Comparison of ENCODE assay signal across 29 mouse cellular contexts in the genomic region with DNA sequence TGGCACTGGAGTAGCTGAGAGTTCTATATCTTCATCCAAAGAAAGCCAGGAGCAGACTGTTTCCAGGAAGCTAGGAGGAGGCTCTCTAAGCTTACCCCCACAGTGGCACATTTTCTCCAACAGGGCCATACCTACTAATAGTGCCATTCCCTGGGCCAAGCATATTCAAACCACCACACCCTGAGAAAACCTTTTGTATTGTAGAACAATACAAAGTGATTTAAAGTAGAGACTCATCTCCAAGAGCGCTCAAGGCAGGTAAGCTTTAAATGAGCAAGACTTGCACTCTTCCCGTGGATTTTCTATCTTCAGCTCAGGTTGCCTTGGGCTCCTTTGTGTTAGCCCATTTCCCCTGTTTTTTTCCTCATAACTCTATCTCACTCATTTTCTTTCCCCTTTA.
A peak's percentile ranks its signal among the peaks of the same experiment; 100 is the strongest.
DNase-seq lines count a peak whose midpoint lies in the region; ATAC-seq lines count a peak whose summit lies in the region.
"Had no signal": no experiment of that assay in that cellular context is flagged by ENCODE, and none has a peak within 500 bp of the region (broad histone marks: within the 10 kb centered on the region; RNA-seq: fewer than 3 reads in every experiment).

No protein-coding gene starts in this region.

- 66% methylated on average over 2 of the region's 2 CpGs for whole genome bisulfite sequencing in forebrain, embryonic 15.5 days
- 82% methylated on average over 2 of the region's 2 CpGs for WGBS in forebrain, embryonic 11.5 days
- 87% methylated on average over 2 of the region's 2 CpGs for WGBS in hindbrain, embryonic 14.5 days
- WGBS in hindbrain, embryonic 10.5 days = 88% methylated on average over 2 of the region's 2 CpGs
- WGBS in neural tube, embryonic 12.5 days = 92% methylated on average over 2 of the region's 2 CpGs
- WGBS in liver, embryonic 12.5 days (ENCODE audit: insufficient replicate concordance) = 79% methylated on average over 2 of the region's 2 CpGs

- peak overlapping the region; percentile 20; the same call in 1 of the 2 replicates for H3K4me3 ChIP-seq in forebrain, embryonic 15.5 days
- no peak overlapping the region for H3K4me3 ChIP-seq in forebrain, embryonic 11.5 days (ENCODE audit: low read depth, low read length)
- H3K4me3 ChIP-seq in hindbrain, embryonic 14.5 days (replicated peaks; ENCODE audit: low read length) = no peak overlapping the region
- H3K4me3 ChIP-seq in hindbrain, embryonic 10.5 days = no peak overlapping the region
- no peak overlapping the region for H3K4me3 ChIP-seq in neural tube, embryonic 12.5 days
- no peak overlapping the region for H3K4me3 ChIP-seq in liver, embryonic 12.5 days
- H3K4me3 ChIP-seq: heart, embryonic 15.5 days; intestine, embryonic 15.5 days; megakaryocyte, embryonic 14.5 days had no signal

- H3K4me1 ChIP-seq in forebrain, embryonic 15.5 days = peaks cover 18% of the 10 kb centered on the region
- 0 out of 2 replicates have a peak, but pooled peaks cover 5% of the 10 kb centered on the region for H3K4me1 ChIP-seq in forebrain, embryonic 11.5 days (replicated peaks; ENCODE audit: control insufficient read depth, insufficient read depth, low read length)
- H3K4me1 ChIP-seq in hindbrain, embryonic 14.5 days (replicated peaks; ENCODE audit: control insufficient read depth, insufficient read depth, low read length) = peaks cover 5% of the 10 kb centered on the region; the same call in 1 of the 2 replicates
- peaks cover 9% of the 10 kb centered on the region for H3K4me1 ChIP-seq in hindbrain, embryonic 10.5 days (replicated peaks)
- H3K4me1 ChIP-seq in neural tube, embryonic 12.5 days = peaks cover 8% of the 10 kb centered on the region
- peaks cover 7% of the 10 kb centered on the region; the same call in 1 of the 2 replicates for H3K4me1 ChIP-seq in liver, embryonic 12.5 days
- H3K4me1 ChIP-seq: intestine, embryonic 15.5 days had no signal

- no peaks in the 10 kb centered on the region for H3K36me3 ChIP-seq in forebrain, embryonic 15.5 days
- H3K36me3 ChIP-seq in forebrain, embryonic 11.5 days (ENCODE audit: control insufficient read depth, insufficient read depth, low read length) = no peaks in the 10 kb centered on the region
- H3K36me3 ChIP-seq in hindbrain, embryonic 14.5 days (replicated peaks; ENCODE audit: control insufficient read depth, insufficient read depth) = no peaks in the 10 kb centered on the region
- no peaks in the 10 kb centered on the region for H3K36me3 ChIP-seq in hindbrain, embryonic 10.5 days
- H3K36me3 ChIP-seq in neural tube, embryonic 12.5 days = no peaks in the 10 kb centered on the region
- no peaks in the 10 kb centered on the region for H3K36me3 ChIP-seq in liver, embryonic 12.5 days
- H3K36me3 ChIP-seq: heart, embryonic 10.5 days; heart, embryonic 15.5 days; intestine, embryonic 15.5 days had no signal

- H3K27ac ChIP-seq in forebrain, embryonic 15.5 days (replicated peaks) = no peak overlapping the region
- no peak overlapping the region for H3K27ac ChIP-seq in forebrain, embryonic 11.5 days (ENCODE audit: low read depth, low read length)
- H3K27ac ChIP-seq in hindbrain, embryonic 14.5 days = no peak overlapping the region
- H3K27ac ChIP-seq in hindbrain, embryonic 10.5 days = no peak overlapping the region
- H3K27ac ChIP-seq in neural tube, embryonic 12.5 days = no peak overlapping the region
- H3K27ac ChIP-seq in liver, embryonic 12.5 days = no peak overlapping the region
- H3K27ac ChIP-seq: heart, embryonic 10.5 days; heart, embryonic 15.5 days; hindbrain, postnatal 0 days; intestine, embryonic 15.5 days; kidney, postnatal 0 days; stomach, postnatal 0 days had no signal

- DNase-seq in forebrain, embryonic 11.5 days (ENCODE audit: low spot score) = no peak
- no peak for DNase-seq in hindbrain, embryonic 14.5 days (ENCODE audit: low spot score)
- no peak for DNase-seq in hindbrain, embryonic 10.5 days (ENCODE audit: low spot score)
- DNase-seq in neural tube, embryonic 10.5 days (ENCODE audit: extremely low spot score, low spot score) = no peak
- no peak for DNase-seq in adipocyte (ENCODE audit: low spot score)
- DNase-seq: adrenal gland, adult 8-10 months; cerebellum, adult 8-10 months; cerebellum, postnatal 25 days; gastrocnemius, postnatal 10 days; kidney, adult 2 months; layer of hippocampus, postnatal 36 days; left cerebral cortex, postnatal 4 days; liver, postnatal 0 days; lung, postnatal 36 days; midbrain, embryonic 14.5 days; right cerebral cortex, postnatal 4 days; thymus, adult 18-20 months; thymus, postnatal 25 days had no signal

- no peak overlapping the region for H3K9ac ChIP-seq in forebrain, embryonic 15.5 days (replicated peaks)
- H3K9ac ChIP-seq in forebrain, embryonic 11.5 days (ENCODE audit: low read length) = no peak overlapping the region
- H3K9ac ChIP-seq in hindbrain, embryonic 14.5 days = no peak overlapping the region
- no peak overlapping the region for H3K9ac ChIP-seq in neural tube, embryonic 12.5 days
- H3K9ac ChIP-seq in liver, embryonic 12.5 days = no peak overlapping the region
- H3K9ac ChIP-seq: heart, embryonic 15.5 days; intestine, embryonic 15.5 days; liver, postnatal 0 days had no signal

- no peak for ATAC-seq in forebrain, embryonic 15.5 days (replicated peaks)
- no peak for ATAC-seq in forebrain, embryonic 11.5 days (replicated peaks; ENCODE audit: low FRiP score)
- ATAC-seq in hindbrain, embryonic 14.5 days (ENCODE audit: low FRiP score) = no peak
- ATAC-seq in neural tube, embryonic 12.5 days (ENCODE audit: low FRiP score, low read depth) = no peak
- ATAC-seq in liver, embryonic 12.5 days = no peak
- ATAC-seq: activated CD4-positive, CD25-positive, alpha-beta regulatory T cell, adult 4 months; hindbrain, postnatal 0 days; intestine, embryonic 15.5 days; liver, postnatal 0 days had no signal

- H3K9me3 ChIP-seq in forebrain, embryonic 15.5 days = no peaks in the 10 kb centered on the region
- no peaks in the 10 kb centered on the region for H3K9me3 ChIP-seq in forebrain, embryonic 11.5 days (ENCODE audit: control insufficient read depth, low read length)
- H3K9me3 ChIP-seq in hindbrain, embryonic 14.5 days (ENCODE audit: control insufficient read depth, low read length) = no peaks in the 10 kb centered on the region
- H3K9me3 ChIP-seq in hindbrain, embryonic 10.5 days = no peaks in the 10 kb centered on the region
- no peaks in the 10 kb centered on the region for H3K9me3 ChIP-seq in neural tube, embryonic 12.5 days
- no peaks in the 10 kb centered on the region for H3K9me3 ChIP-seq in liver, embryonic 12.5 days (replicated peaks)
- H3K9me3 ChIP-seq: heart, embryonic 10.5 days; heart, embryonic 15.5 days; intestine, embryonic 15.5 days had no signal

- H3K4me2 ChIP-seq in forebrain, embryonic 15.5 days (replicated peaks) = peak overlapping the region; percentile 35
- no peak overlapping the region for H3K4me2 ChIP-seq in forebrain, embryonic 11.5 days (ENCODE audit: low read depth, low read length, severe bottlenecking)
- H3K4me2 ChIP-seq in hindbrain, embryonic 14.5 days (replicated peaks) = 0 out of 2 replicates have a peak overlapping the region, but pooled peaks have one; percentile 46
- 0 out of 2 replicates have a peak overlapping the region, but pooled peaks have one; percentile 57 for H3K4me2 ChIP-seq in neural tube, embryonic 12.5 days (replicated peaks)
- H3K4me2 ChIP-seq in liver, embryonic 12.5 days = no peak overlapping the region
- H3K4me2 ChIP-seq: intestine, embryonic 15.5 days had no signal

- no peaks in the 10 kb centered on the region for H3K27me3 ChIP-seq in forebrain, embryonic 15.5 days
- H3K27me3 ChIP-seq in forebrain, embryonic 11.5 days (ENCODE audit: control insufficient read depth, insufficient read depth, low read length) = no peaks in the 10 kb centered on the region
- no peaks in the 10 kb centered on the region for H3K27me3 ChIP-seq in hindbrain, embryonic 14.5 days (ENCODE audit: control insufficient read depth, insufficient read depth, low read length)
- H3K27me3 ChIP-seq in hindbrain, embryonic 10.5 days (ENCODE audit: insufficient read depth, poor library complexity, severe bottlenecking) = no peaks in the 10 kb centered on the region
- H3K27me3 ChIP-seq in neural tube, embryonic 12.5 days (replicated peaks) = no peaks in the 10 kb centered on the region
- H3K27me3 ChIP-seq in liver, embryonic 12.5 days (replicated peaks) = no peaks in the 10 kb centered on the region
- H3K27me3 ChIP-seq: heart, embryonic 15.5 days; intestine, embryonic 15.5 days; megakaryocyte, embryonic 14.5 days had no signal

Comparison
In these comparisons a context has a peak if more than half of its experiments do, and no peak if none do; other contexts are left out.
1. H3K4me2 ChIP-seq: peak in forebrain, embryonic 15.5 days (single experiment), hindbrain, embryonic 14.5 days (single experiment) and neural tube, embryonic 12.5 days (single experiment); none in forebrain, embryonic 11.5 days (single experiment) and liver, embryonic 12.5 days (single experiment).